Mouse (Mus musculus) WW6 (cell line): Measurements from ENCODE around the gene Palm2.

Source experiments
- DNase-seq: peaks from one replicate; pipeline ENCODE4 v3.0.0-alpha.2; 2013; ENCODE audit warnings: low read depth, low spot score

Gene Palm2

GRCm38 (mm10) chr4:57618743-57619142 lies 184.7 kb downstream of the Palm2 start:
- DNase-seq, result no peak

DNA sequence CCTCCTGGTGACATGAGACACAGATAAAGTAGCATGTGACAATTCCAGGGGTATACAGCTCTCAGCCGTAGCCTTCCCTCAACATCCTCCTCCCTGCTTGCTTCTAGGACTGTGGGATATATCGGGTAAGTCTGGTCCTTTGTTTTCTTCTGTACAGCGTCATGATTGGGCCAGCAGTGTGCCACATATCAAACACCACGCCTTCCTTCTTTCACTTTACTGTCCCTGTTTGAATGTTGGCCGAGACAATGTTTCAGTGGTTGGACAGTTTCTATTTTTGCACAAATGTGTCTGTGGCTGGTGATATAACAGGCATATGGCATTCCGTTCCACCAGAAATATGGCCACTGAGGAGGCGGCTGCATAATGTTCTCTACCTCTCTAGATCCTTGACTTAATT lies 188.8 kb downstream of the Palm2 start:
- DNase-seq, result no peak

DNA sequence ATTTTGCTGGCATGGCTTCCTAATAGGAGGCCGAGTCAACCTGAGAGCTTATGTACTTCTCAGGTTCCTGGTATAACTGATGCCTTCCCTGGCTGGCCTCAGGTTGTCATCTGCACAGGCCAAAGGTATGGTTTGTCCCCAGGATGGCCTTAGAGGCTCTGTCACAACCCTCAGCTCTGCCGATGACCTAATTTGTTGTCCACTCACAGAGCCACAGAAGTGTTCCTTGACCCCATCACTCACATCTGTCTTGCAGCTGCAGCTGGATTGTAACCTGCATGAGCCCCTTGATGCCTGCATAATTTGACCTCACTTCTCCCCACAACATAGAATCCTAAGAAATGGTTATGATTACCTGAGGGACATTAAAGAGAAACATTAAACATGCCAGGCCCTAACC lies 190.8 kb downstream of the Palm2 start:
- DNase-seq, result no peak

- no peak for DNase-seq
These were observed 191.3 kb downstream of the Palm2 start for GRCm38 (mm10) chr4:57625306-57625705.

- no peak for DNase-seq
These were observed 191.7 kb downstream of the Palm2 start for GRCm38 (mm10) chr4:57625756-57626155.

- no peak for DNase-seq
These were observed 192.9 kb downstream of the Palm2 start for GRCm38 (mm10) chr4:57626921-57627320.

- DNase-seq, result no peak
These were observed 198.3 kb downstream of the Palm2 start for GRCm38 (mm10) chr4:57632386-57632785.

- no peak for DNase-seq
These were observed 199.0 kb downstream of the Palm2 start for GRCm38 (mm10) chr4:57633052-57633451.

DNA sequence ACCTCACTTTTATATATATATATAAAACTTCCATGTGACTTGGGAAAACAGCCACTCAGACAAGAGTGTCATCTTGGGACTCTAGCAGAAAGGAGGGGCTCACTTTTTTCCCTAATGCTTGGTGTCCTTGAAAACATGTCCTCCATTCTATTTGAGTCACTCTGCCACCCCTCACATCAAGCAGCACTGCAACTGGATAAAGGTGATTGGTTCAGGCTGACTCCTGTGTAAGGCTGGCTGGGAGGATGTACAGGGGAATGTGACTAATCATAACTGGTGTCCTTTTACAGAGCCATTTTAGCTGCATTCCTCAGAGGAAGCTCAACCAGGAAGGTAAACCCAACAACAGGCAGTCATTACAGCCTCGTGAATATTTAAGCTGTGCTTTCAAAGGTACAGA lies 200.9 kb downstream of the Palm2 start:
- DNase-seq, result no peak

GRCm38 (mm10) chr4:57636782-57637482 lies 202.9 kb downstream of the Palm2 start:
- DNase-seq, result no peak

DNA sequence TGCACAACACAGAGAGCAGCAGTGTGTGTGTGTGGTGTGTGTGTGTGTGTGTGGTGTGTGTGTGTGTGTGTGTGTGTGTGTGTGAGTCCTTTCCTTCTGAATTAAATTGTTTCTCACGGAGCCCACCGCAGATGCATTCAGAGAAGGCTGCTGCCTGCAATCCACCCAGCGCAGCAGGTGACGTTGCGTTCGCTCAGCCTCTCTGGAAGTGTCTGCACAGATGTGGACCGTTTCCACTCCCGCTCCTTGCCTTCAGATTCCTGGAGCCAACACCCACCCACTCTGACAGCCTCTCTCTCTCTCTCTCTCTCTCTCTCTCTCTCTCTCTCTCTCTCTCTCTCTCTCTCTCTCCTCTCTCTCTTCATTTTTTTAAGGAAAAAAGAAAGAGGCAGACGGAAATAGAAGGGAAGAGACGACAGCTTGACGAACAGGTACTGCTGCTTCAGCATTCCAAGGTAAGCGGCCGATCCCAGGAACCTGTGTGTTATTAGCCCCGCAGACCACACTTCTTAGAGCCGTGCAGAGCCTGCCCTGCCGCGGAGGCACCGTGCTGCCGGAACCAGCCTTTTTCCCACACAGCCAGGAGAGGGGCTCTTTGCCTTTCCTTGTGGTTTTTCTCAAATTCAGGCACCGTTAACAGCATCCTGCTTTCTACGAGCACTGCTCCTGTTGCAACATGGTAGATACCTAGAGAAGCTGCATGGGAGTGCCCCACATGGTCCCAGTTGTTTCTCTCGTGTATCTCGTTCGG lies 203.8 kb downstream of the Palm2 start:
- no peak for DNase-seq

- DNase-seq, result no peak
These were observed 204.9 kb downstream of the Palm2 start for GRCm38 (mm10) chr4:57638941-57639340.

DNA sequence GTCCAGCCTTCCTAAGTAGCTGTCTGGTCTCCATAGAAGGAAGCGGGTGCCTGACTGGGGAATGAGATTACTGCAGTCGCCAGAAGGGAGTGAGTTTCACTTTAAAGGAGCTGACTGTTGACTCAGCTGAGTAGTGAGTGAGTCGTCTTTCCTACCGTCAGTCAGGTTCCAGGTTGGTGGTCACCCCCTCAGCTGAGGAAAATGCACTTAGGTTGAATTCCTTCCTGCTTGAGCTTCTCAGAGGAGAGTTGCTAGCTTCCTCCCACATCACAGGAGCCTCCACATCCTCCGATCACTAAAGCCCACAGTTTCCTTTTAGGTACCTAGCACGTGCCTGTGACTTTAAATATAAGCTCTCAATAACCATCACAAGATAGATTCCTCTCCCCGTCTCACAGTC lies 206.2 kb downstream of the Palm2 start:
- no peak for DNase-seq

GRCm38 (mm10) chr4:57640971-57641370 lies 206.9 kb downstream of the Palm2 start:
- no peak for DNase-seq

GRCm38 (mm10) chr4:57650994-57651393 lies 216.9 kb downstream of the Palm2 start:
- no peak for DNase-seq

- DNase-seq, result no peak
These were observed 217.5 kb downstream of the Palm2 start for GRCm38 (mm10) chr4:57651547-57651946.

GRCm38 (mm10) chr4:57652185-57652904 lies 218.3 kb downstream of the Palm2 start:
- DNase-seq, result no peak

- DNase-seq, result no peak
These were observed 221.9 kb downstream of the Palm2 start for GRCm38 (mm10) chr4:57655966-57656365.

DNA sequence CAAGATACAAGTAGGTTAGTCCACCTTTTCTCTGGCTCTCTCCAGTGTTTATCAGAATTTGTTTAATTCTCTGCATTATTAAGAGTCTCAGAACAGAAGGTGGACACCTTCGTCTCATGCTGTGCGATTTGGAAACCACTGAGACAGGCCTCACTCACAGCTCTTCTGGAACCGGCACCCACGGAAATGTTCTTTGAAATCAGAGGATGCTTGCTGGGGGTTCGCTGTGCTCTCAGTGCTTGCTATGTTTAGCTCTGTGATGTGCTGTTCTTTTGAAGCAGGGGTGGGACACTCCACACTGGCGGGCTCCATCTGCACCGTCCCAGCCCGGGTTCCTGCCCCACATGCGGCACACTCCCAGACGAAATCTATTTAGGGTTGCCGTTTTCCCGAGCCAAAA lies 222.3 kb downstream of the Palm2 start:
- DNase-seq, result no peak

DNA sequence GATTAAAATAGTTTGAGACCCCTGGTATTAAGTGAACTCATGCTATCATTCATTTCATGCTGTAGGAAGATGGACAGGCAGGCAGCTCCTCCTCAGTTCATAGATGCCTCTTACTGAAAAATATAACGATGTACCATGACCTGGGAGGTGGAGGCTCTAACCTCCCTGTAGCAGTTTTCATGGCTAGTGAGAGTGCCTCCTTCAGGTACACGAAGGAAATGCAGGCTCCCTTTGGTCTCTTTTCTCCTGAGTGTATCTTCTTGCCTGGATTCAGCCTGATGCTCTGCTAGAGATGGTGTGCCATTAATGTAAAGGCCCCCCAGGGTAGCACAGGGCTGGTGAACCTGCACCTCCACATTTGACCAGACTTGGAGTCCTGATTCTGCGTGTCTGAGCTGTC lies 222.8 kb downstream of the Palm2 start:
- no peak for DNase-seq

DNA sequence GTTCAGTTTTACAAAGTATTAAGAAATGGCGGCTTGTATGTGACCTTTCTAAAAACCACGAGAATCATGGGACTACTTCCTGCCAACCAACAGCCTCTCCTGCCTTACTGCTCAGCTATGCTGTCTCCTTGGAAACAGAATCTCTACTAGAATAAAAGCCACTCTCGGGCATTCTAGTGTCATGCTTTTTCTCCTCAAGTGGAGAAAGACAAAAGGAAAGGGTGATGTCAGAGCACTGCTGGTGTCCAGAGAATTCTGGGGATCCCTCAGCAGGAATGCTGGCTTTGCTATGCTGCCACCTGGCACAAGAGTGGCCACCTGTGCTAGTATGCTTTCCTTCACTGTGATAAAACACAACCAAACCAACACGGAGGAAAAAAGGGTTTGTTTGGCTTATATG lies 226.4 kb downstream of the Palm2 start:
- no peak for DNase-seq

GRCm38 (mm10) chr4:57666101-57666500 lies 232.1 kb downstream of the Palm2 start:
- DNase-seq, result no peak
